Mouse (Mus musculus): ENCODE data around the gene Ercc2. TPM values are rescaled to one million over a fixed set of nuclear protein-coding genes. Genes with fewer than 3 reads are reported as not detected.
A peak's percentile ranks its signal among the peaks of the same experiment; 100 is the strongest.

Gene Ercc2
- polyA plus RNA-seq, 1 experiment: 28.5 TPM

GRCm38 (mm10) chr7:19373367-19373766 lies 8.4 kb upstream of the Ercc2 start:
- Histone ChIP-seq H3K9ac (ENCODE audit: low read depth, poor library complexity, severe bottlenecking) (no peak overlapping the region), H3K9me3 (replicated peaks; ENCODE audit: control insufficient read depth, insufficient read depth, low read length, poor library complexity, severe bottlenecking) (no peaks in the 10 kb centered on the region), H3K4me3 (ENCODE audit: low read depth, low read length) (no peak overlapping the region), H3K27me3 (ENCODE audit: control insufficient read depth, insufficient read depth, low read length, poor library complexity, severe bottlenecking) (no peaks in the 10 kb centered on the region), H3K36me3 (ENCODE audit: control insufficient read depth, insufficient read depth, low read length, poor library complexity, severe bottlenecking) (no peaks in the 10 kb centered on the region), H3K4me1 (ENCODE audit: control insufficient read depth, insufficient read depth, low read length) (no peaks in the 10 kb centered on the region), H3K27ac (ENCODE audit: insufficient read depth, low read length) (no peak overlapping the region)
- TF ChIP-seq CTCF (IDR thresholded peaks at IDR 0.05; ENCODE audit: low read depth, low read length): no peak

GRCm38 (mm10) chr7:19375368-19375767 lies 6.4 kb upstream of the Ercc2 start:
- peak overlapping the region; percentile 5; the same call in 1 of the 2 replicates for H3K9ac ChIP-seq (ENCODE audit: low read depth, poor library complexity, severe bottlenecking)
- H3K36me3 ChIP-seq (ENCODE audit: control insufficient read depth, insufficient read depth, low read length, poor library complexity, severe bottlenecking): no peaks in the 10 kb centered on the region
- TF ChIP-seq POLR2A (IDR thresholded peaks at IDR 0.05; ENCODE audit: insufficient read depth, low read length) (no peak), EP300 (IDR thresholded peaks at IDR 0.05; ENCODE audit: insufficient read depth, low read depth, low read length) (no peak), CTCF (IDR thresholded peaks at IDR 0.05; ENCODE audit: low read depth, low read length) (no peak)
- no peak overlapping the region for H3K27ac ChIP-seq (ENCODE audit: insufficient read depth, low read length)
- H3K27me3 ChIP-seq (ENCODE audit: control insufficient read depth, insufficient read depth, low read length, poor library complexity, severe bottlenecking): no peaks in the 10 kb centered on the region
- peak overlapping the region; percentile 25 for H3K4me3 ChIP-seq (ENCODE audit: low read depth, low read length)
- no peaks in the 10 kb centered on the region for H3K9me3 ChIP-seq (replicated peaks; ENCODE audit: control insufficient read depth, insufficient read depth, low read length, poor library complexity, severe bottlenecking)
- no peaks in the 10 kb centered on the region for H3K4me1 ChIP-seq (ENCODE audit: control insufficient read depth, insufficient read depth, low read length)

GRCm38 (mm10) chr7:19376019-19376418 lies 5.8 kb upstream of the Ercc2 start:
- Histone ChIP-seq H3K27ac (ENCODE audit: insufficient read depth, low read length) (no peak overlapping the region), H3K9ac (ENCODE audit: low read depth, poor library complexity, severe bottlenecking) (no peak overlapping the region), H3K4me3 (ENCODE audit: low read depth, low read length) (no peak overlapping the region), H3K27me3 (ENCODE audit: control insufficient read depth, insufficient read depth, low read length, poor library complexity, severe bottlenecking) (no peaks in the 10 kb centered on the region), H3K9me3 (replicated peaks; ENCODE audit: control insufficient read depth, insufficient read depth, low read length, poor library complexity, severe bottlenecking) (no peaks in the 10 kb centered on the region), H3K4me1 (ENCODE audit: control insufficient read depth, insufficient read depth, low read length) (no peaks in the 10 kb centered on the region), H3K36me3 (ENCODE audit: control insufficient read depth, insufficient read depth, low read length, poor library complexity, severe bottlenecking) (no peaks in the 10 kb centered on the region)
- TF ChIP-seq EP300 (IDR thresholded peaks at IDR 0.05; ENCODE audit: insufficient read depth, low read depth, low read length) (no peak), CTCF (IDR thresholded peaks at IDR 0.05; ENCODE audit: low read depth, low read length) (no peak), POLR2A (IDR thresholded peaks at IDR 0.05; ENCODE audit: insufficient read depth, low read length) (no peak)

GRCm38 (mm10) chr7:19378049-19378448 lies 3.8 kb upstream of the Ercc2 start:
- no peak for TF ChIP-seq CTCF (IDR thresholded peaks at IDR 0.05; ENCODE audit: low read depth, low read length)
- 0 out of 2 replicates have a peak, but pooled peaks have one; percentile 14 for TF ChIP-seq EP300 (IDR thresholded peaks at IDR 0.05; ENCODE audit: insufficient read depth, low read depth, low read length)
- TF ChIP-seq POLR2A (IDR thresholded peaks at IDR 0.05; ENCODE audit: insufficient read depth, low read length): no peak
- Histone ChIP-seq H3K9me3 (replicated peaks; ENCODE audit: control insufficient read depth, insufficient read depth, low read length, poor library complexity, severe bottlenecking) (no peaks in the 10 kb centered on the region), H3K4me1 (ENCODE audit: control insufficient read depth, insufficient read depth, low read length) (no peaks in the 10 kb centered on the region), H3K36me3 (ENCODE audit: control insufficient read depth, insufficient read depth, low read length, poor library complexity, severe bottlenecking) (no peaks in the 10 kb centered on the region), H3K4me3 (ENCODE audit: low read depth, low read length) (peak overlapping the region; percentile 16), H3K9ac (ENCODE audit: low read depth, poor library complexity, severe bottlenecking) (peak overlapping the region; percentile 12; the same call in 1 of the 2 replicates), H3K27ac (ENCODE audit: insufficient read depth, low read length) (peak overlapping the region; percentile 14; the same call in 1 of the 2 replicates), H3K27me3 (ENCODE audit: control insufficient read depth, insufficient read depth, low read length, poor library complexity, severe bottlenecking) (no peaks in the 10 kb centered on the region)

GRCm38 (mm10) chr7:19382166-19382541 lies 344 bp downstream of the Ercc2 start:
- Histone ChIP-seq H3K9me3 (replicated peaks; ENCODE audit: control insufficient read depth, insufficient read depth, low read length, poor library complexity, severe bottlenecking) (no peaks in the 10 kb centered on the region), H3K27me3 (ENCODE audit: control insufficient read depth, insufficient read depth, low read length, poor library complexity, severe bottlenecking) (no peaks in the 10 kb centered on the region), H3K4me3 (ENCODE audit: low read depth, low read length) (peak overlapping the region; percentile 89), H3K4me1 (ENCODE audit: control insufficient read depth, insufficient read depth, low read length) (no peaks in the 10 kb centered on the region), H3K36me3 (ENCODE audit: control insufficient read depth, insufficient read depth, low read length, poor library complexity, severe bottlenecking) (peaks cover 9% of the 10 kb centered on the region), H3K9ac (ENCODE audit: low read depth, poor library complexity, severe bottlenecking) (peak overlapping the region; percentile 73), H3K27ac (ENCODE audit: insufficient read depth, low read length) (no peak overlapping the region)
- TF ChIP-seq POLR2A (IDR thresholded peaks at IDR 0.05; ENCODE audit: insufficient read depth, low read length) (no peak), CTCF (IDR thresholded peaks at IDR 0.05; ENCODE audit: low read depth, low read length) (no peak), EP300 (IDR thresholded peaks at IDR 0.05; ENCODE audit: insufficient read depth, low read depth, low read length) (no peak)

GRCm38 (mm10) chr7:19383708-19384107 lies 1.9 kb downstream of the Ercc2 start:
- Histone ChIP-seq H3K9me3 (replicated peaks; ENCODE audit: control insufficient read depth, insufficient read depth, low read length, poor library complexity, severe bottlenecking) (no peaks in the 10 kb centered on the region), H3K4me1 (ENCODE audit: control insufficient read depth, insufficient read depth, low read length) (no peaks in the 10 kb centered on the region), H3K9ac (ENCODE audit: low read depth, poor library complexity, severe bottlenecking) (no peak overlapping the region), H3K27me3 (ENCODE audit: control insufficient read depth, insufficient read depth, low read length, poor library complexity, severe bottlenecking) (no peaks in the 10 kb centered on the region), H3K27ac (ENCODE audit: insufficient read depth, low read length) (no peak overlapping the region), H3K4me3 (ENCODE audit: low read depth, low read length) (no peak overlapping the region), H3K36me3 (ENCODE audit: control insufficient read depth, insufficient read depth, low read length, poor library complexity, severe bottlenecking) (peaks cover 17% of the 10 kb centered on the region)
- no peak for TF ChIP-seq CTCF (IDR thresholded peaks at IDR 0.05; ENCODE audit: low read depth, low read length)
- no peak for TF ChIP-seq POLR2A (IDR thresholded peaks at IDR 0.05; ENCODE audit: insufficient read depth, low read length)
- no peak for TF ChIP-seq EP300 (IDR thresholded peaks at IDR 0.05; ENCODE audit: insufficient read depth, low read depth, low read length)

Data from ES-Bruce4 (cell line).